Mouse (Mus musculus) mesoderm, embryonic 11.5 days (tissue): Measurements from ENCODE around the gene Olfr1100.

ENCODE experiments used
- DNase-seq: peaks from one replicate; pipeline ENCODE4 v3.0.0-alpha.2; 2012; ENCODE audit warnings: low read depth, low spot score

The Olfr1100 gene

DNA sequence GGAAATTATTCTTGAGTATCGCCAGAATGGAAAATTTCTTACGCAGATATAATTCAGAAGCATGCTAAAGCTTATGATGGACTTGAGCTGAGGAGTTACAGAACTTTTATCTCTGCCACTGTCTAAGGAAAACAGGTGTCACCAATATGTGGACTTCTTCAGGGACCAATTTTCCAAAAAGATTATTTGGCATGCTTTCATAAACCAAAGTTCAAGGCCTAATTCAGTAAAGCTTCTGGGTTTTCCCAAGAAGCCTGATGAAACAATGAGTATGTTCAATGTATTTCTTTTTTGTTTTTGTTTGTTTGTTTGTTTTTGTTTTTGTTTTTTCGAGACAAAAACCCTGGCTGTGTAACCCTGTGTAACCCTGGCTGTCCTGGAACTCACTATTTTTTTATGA lies at the start of gene Olfr1100:
Gene Olfr1100 (minus strand): TSS at position 101 of the 400 bp plus-strand sequence.
- DNase-seq = no peak

DNA sequence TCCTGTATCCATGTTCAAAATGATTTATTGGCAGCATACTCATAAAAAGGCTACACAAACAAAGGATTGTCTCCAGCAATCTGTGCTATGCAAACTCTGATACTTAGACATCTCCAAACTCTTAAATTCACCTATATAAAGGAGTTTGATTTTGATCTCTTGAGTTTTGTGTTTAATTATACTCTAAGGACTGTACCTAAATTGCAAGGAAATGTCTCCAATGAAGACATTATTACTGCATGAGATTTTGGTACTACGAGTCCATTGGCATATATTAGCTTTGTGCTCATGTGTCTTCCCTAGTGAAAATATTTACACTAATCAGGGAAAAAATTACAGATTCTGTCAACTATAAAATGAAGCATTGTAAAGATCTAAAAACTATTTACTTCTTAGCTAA lies 47.2 kb upstream of the Olfr1100 start, which contains the start of gene Olfr1104:
Gene Olfr1104 (minus strand): TSS at position 101 of the 400 bp plus-strand sequence.
- no peak for DNase-seq

DNA sequence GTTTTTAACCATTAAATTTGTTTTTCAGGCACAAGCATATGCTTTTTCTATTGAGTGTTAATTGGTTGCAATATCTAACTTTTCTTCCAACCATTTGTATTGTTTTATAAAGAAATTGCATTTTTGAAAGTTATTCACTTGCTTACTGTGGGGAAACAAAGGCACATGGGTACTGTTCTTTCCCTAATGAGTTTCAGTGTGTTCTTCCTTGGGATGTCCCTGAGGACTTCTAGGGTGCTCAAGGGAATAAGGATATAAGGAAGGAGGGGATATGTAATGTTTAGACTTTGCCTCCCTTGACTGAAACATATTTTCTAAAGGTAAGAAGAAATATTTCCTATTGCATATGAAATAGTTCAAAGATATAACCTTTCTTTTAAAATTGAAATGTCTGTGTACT lies 18.3 kb upstream of the Olfr1100 start, which contains the start of gene Olfr1102:
Gene Olfr1102 (plus strand): TSS at position 301 of the 400 bp plus-strand sequence.
- DNase-seq = no peak

DNA sequence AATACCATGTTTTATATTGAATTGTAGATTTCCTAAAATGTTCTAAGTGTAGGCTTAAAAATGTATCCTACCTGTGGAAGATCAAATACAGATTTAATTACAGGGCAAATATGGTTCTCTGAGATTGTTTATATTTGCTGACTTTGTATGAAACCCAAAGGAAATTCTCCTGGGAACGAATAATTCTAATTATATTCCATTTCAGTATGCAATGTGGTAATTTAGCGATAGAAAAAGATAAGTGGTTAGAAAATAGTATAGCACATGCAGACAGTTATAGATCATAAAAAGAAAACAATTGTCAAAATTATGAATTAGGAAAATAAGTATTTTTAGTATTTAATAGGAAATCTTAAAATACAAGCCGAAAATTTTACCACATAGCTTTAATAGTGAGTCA lies 11.4 kb upstream of the Olfr1100 start, which contains the start of gene Olfr1101:
Gene Olfr1101 (minus strand): TSS at position 101 of the 400 bp plus-strand sequence.
- no peak for DNase-seq

DNA sequence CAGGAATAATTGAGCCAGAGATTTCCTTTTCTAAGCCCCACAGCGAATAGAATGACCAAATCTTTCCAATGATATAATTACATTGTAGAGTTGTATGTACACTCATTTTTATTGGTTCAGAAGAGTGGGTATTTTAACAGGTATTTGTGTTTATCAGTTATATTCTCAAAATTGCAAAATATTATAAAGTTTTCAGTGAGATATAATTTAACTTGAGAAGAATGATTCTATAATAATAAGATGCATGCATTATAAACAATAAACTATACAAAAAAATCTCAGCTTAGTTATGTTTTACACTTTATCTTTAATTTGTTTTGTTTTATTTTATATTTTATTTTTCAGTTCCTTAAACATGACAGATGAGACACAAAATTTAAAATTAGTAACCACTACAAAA lies 19.2 kb downstream of the Olfr1100 start, which contains the start of gene Olfr1099:
Gene Olfr1099 (minus strand): TSS at position 101 of the 400 bp plus-strand sequence.
- no peak for DNase-seq

DNA sequence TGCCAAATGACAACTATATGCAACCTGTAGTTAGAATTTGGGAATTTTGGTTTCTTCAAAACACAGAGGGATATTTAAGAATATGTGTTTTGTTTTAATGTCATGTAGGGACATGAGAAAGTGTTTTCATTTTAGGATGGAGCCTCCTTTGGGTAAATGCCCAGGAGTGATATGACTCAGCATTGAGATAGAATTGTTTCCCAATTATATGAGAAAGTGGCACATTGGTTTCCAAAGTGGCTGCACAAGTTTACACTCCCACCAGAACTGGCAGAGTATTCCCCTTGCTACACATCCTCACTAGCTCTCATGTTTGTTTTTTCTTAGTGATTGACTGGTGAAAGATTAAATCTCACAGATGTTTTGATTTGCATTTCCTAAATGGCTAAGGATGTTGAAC lies 53.2 kb downstream of the Olfr1100 start:
- DNase-seq = no peak
